Mouse (Mus musculus): ENCODE data around the gene Sigirr. TPM values are rescaled to one million over a fixed set of nuclear protein-coding genes. Genes with fewer than 3 reads are reported as not detected.

The Sigirr gene
- total RNA-seq, 2 experiments from 2014 or later, result 7.5 to 7.7 TPM

GRCm38 (mm10) chr7:141061269-141061692 is 39.1 kb downstream of the Sigirr start:
- ATAC-seq (ENCODE audit: poor library complexity, severe bottlenecking), result no peak

GRCm38 (mm10) chr7:141060426-141061242 is 39.7 kb downstream of the Sigirr start, which contains the start of gene B4galnt4:
Gene B4galnt4 (plus strand): TSS chr7:141061104.
- peak; percentile 48 for ATAC-seq (ENCODE audit: poor library complexity, severe bottlenecking)

- ATAC-seq (ENCODE audit: poor library complexity, severe bottlenecking), result no peak
Observed at GRCm38 (mm10) chr7:141059929-141060328, 40.4 kb downstream of the Sigirr start.

- ATAC-seq (ENCODE audit: poor library complexity, severe bottlenecking), result no peak
Observed at GRCm38 (mm10) chr7:141058601-141059341, 41.6 kb downstream of the Sigirr start.

- no peak for ATAC-seq (ENCODE audit: poor library complexity, severe bottlenecking)
Observed at GRCm38 (mm10) chr7:141057541-141057940, 42.8 kb downstream of the Sigirr start.

GRCm38 (mm10) chr7:141056976-141057375 is 43.4 kb downstream of the Sigirr start:
- ATAC-seq (ENCODE audit: poor library complexity, severe bottlenecking), result peak; percentile 86

GRCm38 (mm10) chr7:141055785-141056184 is 44.6 kb downstream of the Sigirr start:
- ATAC-seq (ENCODE audit: poor library complexity, severe bottlenecking), result no peak

GRCm38 (mm10) chr7:141052421-141052820 is 48.0 kb downstream of the Sigirr start:
- no peak for ATAC-seq (ENCODE audit: poor library complexity, severe bottlenecking)

- ATAC-seq (ENCODE audit: poor library complexity, severe bottlenecking), result no peak
Observed at GRCm38 (mm10) chr7:141052016-141052415, 48.4 kb downstream of the Sigirr start.

- no peak for ATAC-seq (ENCODE audit: poor library complexity, severe bottlenecking)
Observed at GRCm38 (mm10) chr7:141051060-141051685, 49.2 kb downstream of the Sigirr start.

- ATAC-seq (ENCODE audit: poor library complexity, severe bottlenecking), result no peak
Observed at GRCm38 (mm10) chr7:141049326-141049725, 51.0 kb downstream of the Sigirr start.

- peak; percentile 95 for ATAC-seq (ENCODE audit: poor library complexity, severe bottlenecking)
Observed at GRCm38 (mm10) chr7:141048226-141049218, 51.9 kb downstream of the Sigirr start.

GRCm38 (mm10) chr7:141047581-141048225 is 52.7 kb downstream of the Sigirr start:
- ATAC-seq (ENCODE audit: poor library complexity, severe bottlenecking), result peak; percentile 45

- no peak for ATAC-seq (ENCODE audit: poor library complexity, severe bottlenecking)
Observed at GRCm38 (mm10) chr7:141046931-141047580, 53.3 kb downstream of the Sigirr start.

- ATAC-seq (ENCODE audit: poor library complexity, severe bottlenecking), result no peak
Observed at GRCm38 (mm10) chr7:141042539-141042938, 57.8 kb downstream of the Sigirr start.

GRCm38 (mm10) chr7:141041661-141042060 is 58.7 kb downstream of the Sigirr start:
- no peak for ATAC-seq (ENCODE audit: poor library complexity, severe bottlenecking)

Data from megakaryocyte, adult 5-6 weeks (primary cell).